Mouse (Mus musculus): ENCODE measurements around the gene Vps16. TPM values are rescaled to one million over a fixed set of nuclear protein-coding genes. Genes with fewer than 3 reads are reported as not detected.

Gene Vps16
- total and polyA plus RNA-seq, 3 experiments, result 90.0 to 114 TPM; not detected in 1

GRCm38 (mm10) chr2:130466438-130466837 is 42.3 kb downstream of the Vps16 start:
- Histone ChIP-seq H3K27ac (ENCODE audit: control insufficient read depth, low read depth, low read length) (peak overlapping the region; percentile 64), H3K79me2 (ENCODE audit: control insufficient read depth, insufficient read depth, low read length, poor library complexity) (peaks cover 11% of the 10 kb centered on the region), H3K4me3 (ENCODE audit: control insufficient read depth in 1 of 2, insufficient read depth in 1 of 2, low read depth in 2 of 2, low read length in 2 of 2) (no peak overlapping the region), H3K27me3 (ENCODE audit: control insufficient read depth in 1 of 2, insufficient read depth in 2 of 2, low read length in 2 of 2) (no peaks in the 10 kb centered on the region), H3K9me3 (replicated peaks; ENCODE audit: insufficient read depth, low read length) (no peaks in the 10 kb centered on the region), H3K9ac (ENCODE audit: control insufficient read depth, low read depth, low read length, poor library complexity, severe bottlenecking) (no peak overlapping the region), H3K36me3 (ENCODE audit: control insufficient read depth in 1 of 2, insufficient read depth in 2 of 2, low read length in 2 of 2) (peaks cover 0 to 60% of the 10 kb centered on the region in 2 experiments; a peak in 2 of 4 replicates), H3K4me1 (ENCODE audit: control insufficient read depth in 1 of 2, insufficient read depth in 2 of 2, low read length in 2 of 2) (peaks cover 31 to 37% of the 10 kb centered on the region in 2 experiments)
- TF ChIP-seq ETS1 (IDR thresholded peaks at IDR 0.05; ENCODE audit: low read depth, low read length) (peak; percentile 75), UBTF (IDR thresholded peaks at IDR 0.05; ENCODE audit: borderline replicate concordance, insufficient read depth, low read depth, low read length) (no peak), CHD1 (IDR thresholded peaks at IDR 0.05; ENCODE audit: low read depth, low read length) (no peak), MYB (IDR thresholded peaks at IDR 0.05; ENCODE audit: low read depth, low read length) (no peak), ZC3H11A (IDR thresholded peaks at IDR 0.05; ENCODE audit: low read depth, low read length) (no peak), POLR2A (IDR thresholded peaks at IDR 0.05; ENCODE audit: control insufficient read depth in 1 of 2, insufficient read depth in 1 of 2, low read depth in 1 of 2, low read length in 2 of 2, poor library complexity in 1 of 2) (no peak), MAFK (IDR thresholded peaks at IDR 0.05; ENCODE audit: borderline replicate concordance, low read depth, low read length) (peak; percentile 20; the same call in 1 of the 2 replicates), CHD2 (IDR thresholded peaks at IDR 0.05; ENCODE audit: low read length) (no peak), E2F4 (IDR thresholded peaks at IDR 0.05; ENCODE audit: borderline replicate concordance, low read depth, low read length) (no peak), ELF1 (IDR thresholded peaks at IDR 0.05; ENCODE audit: low read depth, low read length) (no peak), EP300 (IDR thresholded peaks at IDR 0.05; ENCODE audit: low read depth in 1 of 2, low read length in 2 of 2) (peak; percentile 85 to 92), TAL1 (IDR thresholded peaks at IDR 0.05; ENCODE audit: low read length) (peak; percentile 50), JUND (IDR thresholded peaks at IDR 0.05; ENCODE audit: low read depth, low read length) (no peak), MAZ (IDR thresholded peaks at IDR 0.05; ENCODE audit: low read depth, low read length) (peak; percentile 52; the same call in 1 of the 2 replicates), MEF2A (IDR thresholded peaks at IDR 0.05; ENCODE audit: extremely low read depth, insufficient replicate concordance, low read depth, low read length, poor library complexity, severe bottlenecking) (no peak), NRF1 (IDR thresholded peaks at IDR 0.05; ENCODE audit: insufficient read depth, low read depth, low read length, poor library complexity, severe bottlenecking) (no peak), RCOR1 (IDR thresholded peaks at IDR 0.05; ENCODE audit: low read depth, low read length) (peak; percentile 84), MYC (IDR thresholded peaks at IDR 0.05; ENCODE audit: low read depth, low read length) (no peak), TCF12 (IDR thresholded peaks at IDR 0.05; ENCODE audit: low read depth, low read length) (peak; percentile 87), MXI1 (IDR thresholded peaks at IDR 0.05; ENCODE audit: low read depth, low read length) (peak; percentile 56; the same call in 1 of the 2 replicates), CTCF (IDR thresholded peaks at IDR 0.05 in 2 of 3, conservative IDR thresholded peaks at IDR 0.05 in 1 of 3; ENCODE audit: control insufficient read depth in 1 of 3, insufficient read depth in 1 of 3, low read depth in 2 of 3, low read length in 3 of 3, poor library complexity in 1 of 3, severe bottlenecking in 1 of 3) (no peak), SIN3A (IDR thresholded peaks at IDR 0.05; ENCODE audit: low read length) (peak; percentile 73), ZNF384 (IDR thresholded peaks at IDR 0.05; ENCODE audit: low read depth, low read length) (no peak), KAT2A (conservative IDR thresholded peaks at IDR 0.05; ENCODE audit: low read depth, low read length) (no peak), GATA1 (IDR thresholded peaks at IDR 0.05; ENCODE audit: low read depth, low read length) (peak; percentile 90), BHLHE40 (IDR thresholded peaks at IDR 0.05; ENCODE audit: borderline replicate concordance, low read depth, low read length) (no peak), ZMIZ1 (IDR thresholded peaks at IDR 0.05; ENCODE audit: low read depth, low read length) (no peak)
- DNase-seq (ENCODE audit: low read depth, low spot score), result peak; percentile 57

Data from MEL (cell line).